8 mouse cellular contexts compared by ENCODE assay signal in genomic region chr5:67778026-67778425, GRCm38 (mm10).
A peak's percentile ranks its signal among the peaks of the same experiment; 100 is the strongest.
DNase-seq lines count a peak whose midpoint lies in the region; ATAC-seq and TF ChIP-seq lines count a peak whose summit lies in the region.

No protein-coding gene starts in this region.

- peak; percentile 64; the same call in 1 of the 2 replicates for ATAC-seq in megakaryocyte, adult 5-6 weeks (ENCODE audit: poor library complexity, severe bottlenecking)
- ATAC-seq in activated CD4-positive, CD25-positive, alpha-beta regulatory T cell, adult 4 months, result no peak

- H3K27ac ChIP-seq in layer of hippocampus, adult 2 months, result peak overlapping the region; percentile 77

- peak; percentile 92 for TF ChIP-seq CTCF in layer of hippocampus, adult 2 months (conservative IDR thresholded peaks at IDR 0.05)

- DNase-seq in right cerebral cortex, adult 18-20 months, result peak; percentile 50
- no peak for DNase-seq in right cerebral cortex, postnatal 14 days
- peak; percentile 30 to 48 for DNase-seq in cerebellum, postnatal 25 days
- DNase-seq in heart, postnatal 10 days, result peak; percentile 59 to 68
- peak; percentile 42 to 76 for DNase-seq in layer of hippocampus, adult 2 months (ENCODE audit: low spot score in 2 of 2)
- DNase-seq in ovary, postnatal 36 days (ENCODE audit: low spot score), result no peak

- H3K4me3 ChIP-seq in layer of hippocampus, adult 2 months, result peak overlapping the region; percentile 38

- intact Hi-C loops in heart, postnatal 10 days (cut with DNase I), result loop anchor here (5.0 kb wide), 1 partner anchor 69 kb away; the partner anchor contains the start of gene Atp8a1

Comparison
In these comparisons a context has a peak if more than half of its experiments do, and no peak if none do; other contexts are left out.
1. DNase-seq: peak in right cerebral cortex, adult 18-20 months (single experiment), cerebellum, postnatal 25 days (2 of 2), heart, postnatal 10 days (2 of 2) and layer of hippocampus, adult 2 months (2 of 2); none in right cerebral cortex, postnatal 14 days (single experiment) and ovary, postnatal 36 days (single experiment).